Mouse (Mus musculus) frontal cortex, adult 2 months (tissue): ENCODE data around the gene Eras. TPM values are rescaled to one million over a fixed set of nuclear protein-coding genes. Genes with fewer than 3 reads are reported as not detected.
"Not testable (repeated sequence)": the region's sequence is repeated elsewhere in the genome, so short reads cannot be mapped to it uniquely, and the experiment has no call there.

Experiments
- DNase-seq, 2 experiments: peaks; one replicate each; pipeline ENCODE4 v3.0.0; 2022; ENCODE audit warnings: low spot score in 1 of 2; ENCODE audit errors: extremely low spot score in 1 of 2
- polyA plus RNA-seq: library from polyadenylated mRNA; depleted of rRNA; stranded (reverse); fragments of >200 nt; gene quantifications from 2 replicates; pipeline ENCODE4 v1.2.3, GENCODE M21; 2012; rRNA removed

Eras gene
- polyA plus RNA-seq: 0.10 TPM in 1 of 2 replicates, not detected in the other

GRCm38 (mm10) chrX:7928270-7928790, at the start of gene Eras:
Eras (minus strand) TSS chrX:7928607.
- DNase-seq: no peak

DNA sequence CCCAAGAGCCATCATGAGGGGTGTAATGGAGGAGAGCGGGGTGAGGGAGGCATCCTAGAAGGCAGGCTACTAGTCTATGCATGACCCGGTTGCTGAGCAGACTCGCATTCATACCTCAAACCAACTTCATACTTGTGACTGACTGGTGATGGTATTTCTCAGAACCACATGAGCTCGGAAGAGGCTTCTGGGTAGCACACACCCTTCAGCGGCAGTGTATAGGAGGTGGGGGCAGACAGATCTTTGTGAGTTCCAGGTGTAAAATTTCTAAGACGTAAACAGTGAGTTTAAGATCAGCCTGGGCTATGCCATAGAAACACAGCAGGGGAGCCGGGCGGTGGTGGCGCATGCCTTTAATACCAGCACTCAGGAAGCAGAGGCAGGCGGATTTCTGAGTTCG, 49.5 kb upstream of the Eras start, which contains the start of gene Gata1:
Gene Gata1, minus strand, starts transcription at position 180 of the 400 bp plus-strand sequence.
- DNase-seq: no peak

- no peak for DNase-seq
Observed at GRCm38 (mm10) chrX:7971292-7971691, 42.9 kb upstream of the Eras start.

DNA sequence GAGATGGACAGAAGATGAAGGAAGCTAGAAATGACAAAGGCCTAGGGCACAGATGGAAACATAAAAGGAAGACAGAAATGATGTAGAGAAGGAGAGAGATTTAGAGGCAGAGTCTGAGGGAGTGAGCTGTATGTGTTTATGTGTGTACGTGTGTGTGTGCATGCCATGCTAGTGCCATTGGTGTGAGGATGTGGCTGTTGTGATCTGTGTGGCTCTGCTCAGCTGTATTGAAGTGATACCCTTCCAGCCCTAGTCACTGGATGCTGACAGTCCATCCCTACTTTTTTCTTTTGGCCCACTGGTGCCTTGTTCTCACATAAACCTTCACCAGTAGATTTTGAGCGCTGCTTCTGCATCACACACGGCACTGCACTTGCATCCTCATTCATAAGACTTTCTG, 40.5 kb upstream of the Eras start:
- DNase-seq: no peak

DNA sequence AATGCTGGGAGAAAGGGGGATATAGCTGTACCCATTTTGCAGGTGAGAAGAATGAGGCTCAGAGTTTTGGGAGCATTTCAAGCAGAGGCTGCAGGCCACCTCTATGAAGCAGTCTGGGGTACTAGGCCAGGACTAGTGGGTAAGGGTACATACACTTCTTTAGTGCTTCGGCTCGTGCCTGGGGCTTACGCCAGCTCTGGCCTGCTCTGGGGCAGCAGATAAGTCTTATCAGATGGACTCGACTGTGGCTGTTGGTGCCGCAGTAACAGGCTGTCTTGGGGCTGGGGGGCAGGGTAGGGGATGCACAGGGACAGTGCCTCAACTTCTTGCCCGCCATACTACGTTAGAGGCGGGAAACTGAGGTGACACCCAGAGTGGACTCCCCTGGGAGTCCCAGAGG, 39.8 kb upstream of the Eras start:
- no peak for DNase-seq

GRCm38 (mm10) chrX:7967596-7968201, 39.3 kb upstream of the Eras start:
- no peak for DNase-seq

GRCm38 (mm10) chrX:7966161-7966560, 37.8 kb upstream of the Eras start:
- no peak for DNase-seq

- no peak for DNase-seq
Observed at GRCm38 (mm10) chrX:7963829-7964626, 35.6 kb upstream of the Eras start.

DNA sequence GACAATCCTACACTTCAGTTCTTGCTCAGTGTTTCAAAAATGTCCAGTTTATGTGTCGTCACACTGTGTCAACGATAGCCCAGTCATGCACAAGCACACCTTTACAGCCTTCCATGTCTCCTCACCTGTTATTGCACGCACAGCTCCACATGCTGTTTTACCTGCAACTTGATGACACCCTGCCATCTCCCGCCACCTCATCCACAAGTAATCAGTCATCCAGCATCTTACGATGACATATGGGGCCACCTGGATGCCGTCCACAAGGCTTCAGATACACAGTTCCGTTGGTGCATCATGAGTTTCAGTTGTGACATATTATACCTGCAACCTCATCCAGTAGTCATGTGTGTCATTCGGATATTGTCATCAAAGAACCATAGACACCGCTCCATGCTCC, 30.5 kb upstream of the Eras start:
- no peak for DNase-seq

DNA sequence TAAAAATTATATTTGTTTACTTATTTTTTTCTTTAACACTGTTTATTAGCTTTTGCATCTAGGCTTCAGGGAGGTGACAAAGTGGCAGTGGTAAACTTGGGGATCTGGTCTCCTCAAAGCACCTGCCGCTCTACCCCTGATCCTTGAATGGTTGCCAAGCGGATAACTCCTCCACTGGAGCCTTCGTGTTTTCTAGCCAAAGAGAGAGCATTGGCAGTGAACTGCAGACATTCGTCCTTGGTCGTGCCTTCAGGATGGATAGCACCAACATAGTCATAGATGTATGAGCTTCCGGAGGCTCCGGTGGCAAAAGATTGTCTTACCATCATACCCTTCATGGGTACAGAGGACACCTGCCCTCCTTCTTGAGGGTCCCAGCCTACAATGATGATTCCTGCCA, 21.7 kb upstream of the Eras start:
- no peak for DNase-seq

DNA sequence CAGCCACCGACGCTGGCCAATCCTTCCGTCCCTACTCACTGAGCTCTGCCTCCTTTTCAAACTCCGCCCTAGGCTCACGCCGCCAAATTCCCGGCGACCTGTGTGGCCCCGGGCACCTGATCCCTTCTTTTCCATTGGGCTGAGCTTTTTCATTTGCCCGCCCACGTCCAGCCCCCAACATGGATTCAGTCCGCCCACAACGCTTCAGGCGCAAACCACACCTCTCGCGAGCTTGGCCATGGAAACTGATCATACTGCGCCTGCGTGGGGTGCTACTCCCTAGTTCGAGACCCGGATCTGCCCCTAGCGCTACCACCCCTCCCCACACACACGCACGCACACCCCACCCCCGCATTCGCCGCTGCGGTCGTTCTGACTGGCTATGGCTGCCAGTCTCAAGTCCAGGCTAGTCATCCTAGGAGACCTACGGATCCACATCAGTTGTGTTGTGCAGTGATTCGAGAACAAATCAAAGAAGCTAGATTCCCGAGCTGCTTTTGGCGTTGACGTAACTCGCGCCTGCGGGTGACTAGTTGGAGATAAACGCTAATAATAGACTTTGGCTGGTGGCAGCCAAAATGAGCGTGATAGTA, 19.6 kb upstream of the Eras start:
- peak; percentile 93 to 95 for DNase-seq

DNA sequence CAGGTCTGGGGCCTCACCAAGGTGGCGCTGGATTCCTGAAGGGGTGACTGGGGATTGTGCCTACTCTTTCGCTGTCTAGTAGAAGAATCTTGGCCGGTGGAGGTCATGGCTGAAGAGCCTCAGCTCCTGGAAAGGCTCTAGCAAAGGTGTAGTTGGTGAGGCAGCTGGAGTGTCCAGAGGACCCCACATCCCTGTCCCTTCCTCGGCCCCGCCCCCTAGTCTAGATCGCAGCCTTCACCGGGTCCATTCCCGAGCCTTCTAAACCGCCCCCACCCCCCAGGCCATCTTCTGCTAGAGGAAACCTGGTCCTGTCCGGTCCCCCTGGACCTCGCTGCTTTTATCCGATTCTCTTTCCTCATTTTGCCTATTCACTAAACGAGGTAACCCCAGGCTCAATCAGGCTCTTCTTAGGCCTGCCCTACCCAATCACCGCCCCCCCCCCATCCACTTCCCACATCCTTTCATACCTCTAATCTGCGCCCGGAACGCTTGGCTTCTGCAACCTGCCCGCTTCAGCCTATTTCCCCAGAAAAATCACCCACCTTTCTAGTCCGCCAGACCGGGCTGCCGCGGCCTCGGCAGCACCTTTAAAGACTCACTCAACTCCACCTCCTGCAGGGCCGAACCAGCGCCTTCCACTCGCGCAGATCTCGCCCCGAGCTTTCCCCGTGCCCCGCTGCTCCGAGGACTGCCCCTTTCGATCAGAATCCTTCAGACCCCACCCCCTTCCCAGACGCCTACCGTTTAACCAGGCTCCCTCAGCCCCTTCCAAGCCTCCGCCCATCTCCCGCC, 18.9 kb upstream of the Eras start, which contains the start of gene Hdac6:
Gene Hdac6, minus strand, starts transcription at position 782 of the 792 bp plus-strand sequence.
- no peak for DNase-seq

- no peak for DNase-seq
Observed at GRCm38 (mm10) chrX:7945618-7946017, 17.2 kb upstream of the Eras start.

- no peak for DNase-seq
Observed at GRCm38 (mm10) chrX:7937667-7938066, 9.3 kb upstream of the Eras start.

DNA sequence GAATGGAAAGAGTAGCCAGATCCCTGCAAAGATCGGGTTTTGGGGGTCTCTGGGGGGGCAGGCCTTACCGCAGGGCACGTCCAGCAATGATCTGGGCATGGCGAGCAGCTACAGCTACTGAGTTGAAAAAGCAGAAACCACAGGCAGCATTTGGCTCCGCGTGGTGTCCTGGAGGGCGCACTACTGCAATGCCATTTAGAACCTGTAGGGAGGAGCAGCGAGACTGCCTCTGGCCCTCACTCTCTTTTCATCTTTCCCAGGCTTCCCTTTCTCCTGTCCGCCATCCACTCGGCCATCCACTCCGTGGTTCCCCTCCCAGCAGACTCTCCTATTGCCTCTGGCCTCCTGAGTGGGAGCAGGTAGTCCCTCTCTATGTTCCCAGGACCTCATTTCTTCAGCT, 8.5 kb upstream of the Eras start:
- DNase-seq: no peak

GRCm38 (mm10) chrX:7927116-7927515, 1.3 kb downstream of the Eras start:
- DNase-seq: no peak

GRCm38 (mm10) chrX:7926266-7926665, 2.1 kb downstream of the Eras start:
- no peak for DNase-seq

DNA sequence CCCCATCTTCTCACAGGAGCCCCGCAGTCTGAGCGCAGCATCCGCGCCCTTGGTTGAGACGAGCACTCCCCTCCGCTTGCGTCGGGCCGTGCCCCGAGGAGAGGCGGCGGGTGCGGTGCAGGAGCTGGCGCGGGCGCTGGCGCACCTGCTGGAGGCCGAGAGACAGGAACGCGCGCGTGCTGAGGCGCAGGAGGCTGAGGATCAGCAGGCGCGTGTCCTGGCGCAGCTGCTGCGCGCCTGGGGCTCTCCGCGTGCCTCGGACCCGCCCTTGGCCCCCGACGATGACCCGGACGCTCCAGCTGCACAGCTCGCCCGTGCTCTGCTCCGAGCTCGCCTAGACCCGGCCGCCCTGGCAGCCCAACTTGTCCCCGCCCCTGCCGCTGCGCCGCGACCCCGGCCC, 6.4 kb downstream of the Eras start:
- no peak for DNase-seq

DNA sequence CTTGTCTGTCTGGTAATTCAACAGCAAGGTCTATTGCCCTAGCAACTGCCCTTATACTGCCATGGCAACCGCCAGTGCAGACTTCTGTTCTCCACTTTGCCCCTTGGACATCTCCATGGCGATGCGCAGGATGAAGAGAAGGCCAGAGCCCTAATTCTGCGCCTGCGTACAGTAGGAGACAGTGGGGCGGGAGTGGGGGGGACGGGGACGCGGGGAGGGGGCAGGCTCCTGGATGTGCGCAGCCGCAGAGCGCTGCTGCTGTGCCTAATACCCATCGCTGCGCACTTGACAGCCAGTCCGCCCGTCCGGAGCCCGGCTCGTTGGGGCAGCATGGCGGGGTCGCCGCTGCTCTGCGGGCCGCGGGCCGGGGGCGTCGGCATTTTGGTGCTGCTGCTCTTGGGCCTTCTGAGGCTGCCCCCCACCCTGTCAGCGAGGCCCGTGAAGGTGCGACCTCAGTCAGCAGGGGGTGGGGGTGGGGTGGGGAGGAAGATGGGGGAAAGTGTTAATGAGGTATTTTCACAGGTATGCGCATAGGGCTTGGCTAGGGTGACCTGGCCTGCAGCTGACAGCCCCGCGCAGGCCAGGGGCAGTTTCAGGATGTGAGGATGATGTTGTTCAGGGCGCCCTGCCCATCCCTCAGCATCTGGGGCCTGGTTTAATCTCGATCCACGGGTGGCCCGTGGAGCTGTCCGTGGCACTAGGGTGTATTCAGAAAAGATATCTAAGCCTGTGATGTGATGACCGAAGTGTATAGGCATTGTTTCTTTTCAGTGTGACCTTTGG, 8.6 kb downstream of the Eras start, which contains the start of gene Pcsk1n:
Gene Pcsk1n, plus strand, starts transcription at position 222 of the 783 bp plus-strand sequence.
- peak in 1 of 2 experiments; percentile 41 for DNase-seq

- DNase-seq: not testable (repeated sequence)
Observed at GRCm38 (mm10) chrX:7917960-7918359, 10.4 kb downstream of the Eras start.
